Mouse (Mus musculus) embryonic fibroblast, embryonic 13.5 days (primary cell): Measurements from ENCODE around the gene Zfp810. TPM values are rescaled to one million over a fixed set of nuclear protein-coding genes. Genes with fewer than 3 reads are reported as not detected.

Experiments
- H3K27ac ChIP-seq: 2 replicates; pipeline ENCODE4 v1.5.1; 2012; ENCODE audit warnings: low read length, control low read depth, inconsistent platforms; ENCODE audit not compliant: insufficient read depth
- H3K4me1 ChIP-seq: 2 replicates; pipeline ENCODE4 v1.6.1; 2011; ENCODE audit warnings: low read length; ENCODE audit not compliant: control insufficient read depth, insufficient read depth
- H3K4me3 ChIP-seq: 2 replicates; pipeline ENCODE4 v1.5.1; 2011; ENCODE audit warnings: mild to moderate bottlenecking, control low read depth, low read length; ENCODE audit not compliant: insufficient read depth
- CTCF ChIP-seq: IDR thresholded peaks from 2 replicates; pipeline ENCODE4 v1.5.1; 2011; ENCODE audit warnings: mild to moderate bottlenecking, control low read depth, low read length, moderate library complexity, borderline replicate concordance; ENCODE audit not compliant: insufficient read depth
- POLR2A ChIP-seq: IDR thresholded peaks from 2 replicates; pipeline ENCODE4 v1.6.1; 2011; ENCODE audit warnings: low read depth, mild to moderate bottlenecking, control low read depth, low read length, moderate library complexity
- polyA plus RNA-seq: library from polyadenylated mRNA; stranded (reverse); fragments of >200 nt; gene quantifications from 2 replicates; pipeline ENCODE4 v1.2.4, GENCODE M21; 2011; ENCODE audit warnings: low read depth; ENCODE audit not compliant: missing spikeins, insufficient read length

The Zfp810 gene
- 12.9 and 13.5 TPM in 2 replicates for polyA plus RNA-seq

- Histone ChIP-seq H3K4me1 (no peaks in the 10 kb centered on the region; the same call in 1 of the 2 replicates), H3K4me3 (peak within 1 kb of the TSS; percentile 78)
- TF ChIP-seq CTCF (no peak), POLR2A (peak; percentile 71)
These were observed at the start of gene Zfp810 for GRCm38 (mm10) chr9:22307156-22307919. TSS of gene Zfp810 (minus strand) at chr9:22307648.

GRCm38 (mm10) chr9:22355919-22356318 is 48.5 kb upstream of the Zfp810 start:
- Histone ChIP-seq H3K27ac (no peak overlapping the region), H3K4me3 (no peak overlapping the region), H3K4me1 (no peaks in the 10 kb centered on the region)
- no peak for TF ChIP-seq CTCF
- TF ChIP-seq POLR2A = no peak

More at GRCm38 (mm10) chr9:22307156-22307919, at the start of gene Zfp810:
- peak within 1 kb of the TSS; percentile 73 for H3K27ac ChIP-seq

GRCm38 (mm10) chr9:22353901-22354300 is 46.5 kb upstream of the Zfp810 start:
- Histone ChIP-seq H3K27ac (no peak overlapping the region), H3K4me1 (no peaks in the 10 kb centered on the region), H3K4me3 (no peak overlapping the region)
- TF ChIP-seq CTCF = no peak
- TF ChIP-seq POLR2A = no peak

GRCm38 (mm10) chr9:22353465-22353864 is 46.0 kb upstream of the Zfp810 start:
- no peaks in the 10 kb centered on the region for H3K4me1 ChIP-seq
- TF ChIP-seq CTCF (peak; percentile 44; the same call in 1 of the 2 replicates), POLR2A (no peak)
- no peak overlapping the region for H3K27ac ChIP-seq
- no peak overlapping the region for H3K4me3 ChIP-seq

- TF ChIP-seq CTCF (no peak), POLR2A (no peak)
- H3K4me3 ChIP-seq = no peak overlapping the region
These were observed 32.9 kb upstream of the Zfp810 start for GRCm38 (mm10) chr9:22340331-22340730.

GRCm38 (mm10) chr9:22337217-22337616 is 29.8 kb upstream of the Zfp810 start:
- TF ChIP-seq POLR2A (no peak), CTCF (no peak)
- no peaks in the 10 kb centered on the region for H3K4me1 ChIP-seq
- H3K4me3 ChIP-seq = no peak overlapping the region
- no peak overlapping the region for H3K27ac ChIP-seq

More at GRCm38 (mm10) chr9:22340331-22340730, 32.9 kb upstream of the Zfp810 start:
- no peak overlapping the region for H3K27ac ChIP-seq
- no peaks in the 10 kb centered on the region; the same call in 1 of the 2 replicates for H3K4me1 ChIP-seq

GRCm38 (mm10) chr9:22327475-22328387 is 20.3 kb upstream of the Zfp810 start:
- Histone ChIP-seq H3K4me3 (peak overlapping the region; percentile 9), H3K27ac (no peak overlapping the region), H3K4me1 (no peaks in the 10 kb centered on the region)
- peak; percentile 95 for TF ChIP-seq CTCF
- peak; percentile 41; the same call in 1 of the 2 replicates for TF ChIP-seq POLR2A

- H3K4me1 ChIP-seq = no peaks in the 10 kb centered on the region
- H3K4me3 ChIP-seq = no peak overlapping the region
- TF ChIP-seq CTCF (no peak), POLR2A (no peak)
- H3K27ac ChIP-seq = no peak overlapping the region
These were observed 19.6 kb upstream of the Zfp810 start for GRCm38 (mm10) chr9:22327099-22327474.

GRCm38 (mm10) chr9:22324579-22324978 is 17.1 kb upstream of the Zfp810 start:
- Histone ChIP-seq H3K4me1 (no peaks in the 10 kb centered on the region), H3K4me3 (no peak overlapping the region), H3K27ac (no peak overlapping the region)
- TF ChIP-seq CTCF = no peak
- no peak for TF ChIP-seq POLR2A
